In genomic region chr12:103211078-103211477, GRCm38 (mm10) we compare ENCODE assay signal across 18 mouse cellular contexts. TPM values are rescaled to one million over a fixed set of nuclear protein-coding genes. Genes with fewer than 3 reads are reported as not detected.
DNase-seq lines count a peak whose midpoint lies in the region.
"Had no signal": no experiment of that assay in that cellular context is flagged by ENCODE, and none has a peak within 500 bp of the region (broad histone marks: within the 10 kb centered on the region; RNA-seq: fewer than 3 reads in every experiment).

No protein-coding gene starts in this region.

- intact Hi-C loops in heart, postnatal 10 days (cut with DNase I), result no loop called here
- intact Hi-C loops in left cerebral cortex, postnatal 10 days (cut with DNase I), result no loop called here

- DNase-seq in cerebellum, adult 11-12 months, result peak; percentile 32
- DNase-seq in cerebellum, postnatal 36 days, result no peak
- DNase-seq in heart, adult 11 months, result peak; percentile 80
- DNase-seq in heart, postnatal 10 days, result no peak
- DNase-seq in left cerebral cortex, adult 11 months (ENCODE audit: low spot score), result peak; percentile 68
- DNase-seq in left cerebral cortex, postnatal 10 days (ENCODE audit: extremely low spot score in 1 of 2, low spot score in 2 of 2), result no peak
- peak; percentile 91 for DNase-seq in brain, adult 2 months (ENCODE audit: low read depth, low spot score)
- no peak for DNase-seq in kidney, adult 18-20 months
- DNase-seq: adrenal gland, adult 2 months; cerebellum, postnatal 14 days; gastrocnemius, postnatal 36 days; heart, postnatal 14 days; kidney, postnatal 4 days; liver, postnatal 0 days; lung, postnatal 10 days; thymus, postnatal 4 days had no signal

RNA-seq across cellular contexts. Expression of gene Prima1, which starts 30.9 kb away (rescaled TPM):
- total RNA-seq in heart, postnatal 10 days (2021), result under 1 TPM; 0.30 to 0.38 TPM
- total RNA-seq in left cerebral cortex, postnatal 10 days (2021), result 1 to 10 TPM; 1.3 to 3.0 TPM
- total RNA-seq: liver, adult 2 months; megakaryocyte, adult 5-6 weeks had no signal

Comparison
In these comparisons a context has a peak if more than half of its experiments do, and no peak if none do; other contexts are left out.
1. DNase-seq: peak in cerebellum, adult 11-12 months (single experiment), heart, adult 11 months (single experiment), left cerebral cortex, adult 11 months (single experiment) and brain, adult 2 months (single experiment); none in cerebellum, postnatal 36 days (0 of 2), heart, postnatal 10 days (0 of 2), left cerebral cortex, postnatal 10 days (0 of 2) and kidney, adult 18-20 months (single experiment).